8 mouse cellular contexts compared by ENCODE assay signal in genomic region chr13:24937839-24938166, GRCm38 (mm10). TPM values are rescaled to one million over a fixed set of nuclear protein-coding genes. Genes with fewer than 3 reads are reported as not detected.
DNase-seq lines count a peak whose midpoint lies in the region; ATAC-seq lines count a peak whose summit lies in the region.

No protein-coding gene starts in this region.

- peak overlapping the region; percentile 96 for H3K9ac ChIP-seq in kidney, embryonic 16.5 days (replicated peaks; ENCODE audit: low read length)
- H3K9ac ChIP-seq in midbrain, embryonic 16.5 days (ENCODE audit: low read depth, low read length), result peak overlapping the region; percentile 97

- 12% methylated on average over 12 of the region's 12 CpGs for WGBS in kidney, embryonic 16.5 days
- 12% methylated on average over 12 of the region's 12 CpGs for WGBS in midbrain, embryonic 16.5 days

- peak overlapping the region; percentile 90 for H3K4me3 ChIP-seq in kidney, embryonic 16.5 days (ENCODE audit: low read length)
- H3K4me3 ChIP-seq in midbrain, embryonic 16.5 days (ENCODE audit: low read depth, low read length), result peak overlapping the region; percentile 94

- no peaks in the 10 kb centered on the region for H3K27me3 ChIP-seq in kidney, embryonic 16.5 days (ENCODE audit: insufficient read depth, low read length)
- H3K27me3 ChIP-seq in midbrain, embryonic 16.5 days (ENCODE audit: control insufficient read depth, insufficient read depth, low read depth, low read length), result no peaks in the 10 kb centered on the region

- H3K27ac ChIP-seq in kidney, embryonic 16.5 days (ENCODE audit: low read length), result peak overlapping the region; percentile 71
- H3K27ac ChIP-seq in midbrain, embryonic 16.5 days (ENCODE audit: low read length), result peak overlapping the region; percentile 94

- DNase-seq in kidney, adult 18-20 months, result no peak
- no peak for DNase-seq in urinary bladder, adult 18-20 months (ENCODE audit: low spot score in 2 of 2)
- no peak for DNase-seq in cerebellum, adult 8-10 months
- no peak for DNase-seq in gastrocnemius, postnatal 10 days

- H3K36me3 ChIP-seq in kidney, embryonic 16.5 days (ENCODE audit: insufficient read depth, low read length), result 0 out of 2 replicates have a peak, but pooled peaks cover 4% of the 10 kb centered on the region
- no peaks in the 10 kb centered on the region for H3K36me3 ChIP-seq in midbrain, embryonic 16.5 days (ENCODE audit: control insufficient read depth, insufficient read depth, low read length)

- H3K9me3 ChIP-seq in kidney, embryonic 16.5 days (ENCODE audit: low read length), result no peaks in the 10 kb centered on the region
- no peaks in the 10 kb centered on the region for H3K9me3 ChIP-seq in midbrain, embryonic 16.5 days (replicated peaks; ENCODE audit: control insufficient read depth, low read length, poor library complexity, severe bottlenecking)

- H3K4me2 ChIP-seq in kidney, embryonic 16.5 days (replicated peaks; ENCODE audit: low read depth, low read length), result peak overlapping the region; percentile 83
- peak overlapping the region; percentile 71 for H3K4me2 ChIP-seq in midbrain, embryonic 16.5 days (ENCODE audit: low read length)

- ATAC-seq in kidney, embryonic 16.5 days (ENCODE audit: low FRiP score, low TSS enrichment), result peak; percentile 22; the same call in 1 of the 2 replicates
- 0 out of 2 replicates have a peak, but pooled peaks have one; percentile 10 for ATAC-seq in common myeloid progenitor, adult 5-6 weeks (replicated peaks; ENCODE audit: low read depth, poor library complexity, severe bottlenecking)
- ATAC-seq in inflammation-experienced regulatory T-cells, adult 6 months, result peak; percentile 18
- peak; percentile 39 for ATAC-seq in midbrain, embryonic 16.5 days

- H3K4me1 ChIP-seq in kidney, embryonic 16.5 days (ENCODE audit: insufficient read depth, low read length), result peaks cover 10% of the 10 kb centered on the region
- peaks cover 22% of the 10 kb centered on the region for H3K4me1 ChIP-seq in midbrain, embryonic 16.5 days (ENCODE audit: control insufficient read depth, insufficient read depth, low read length)

RNA-seq across cellular contexts. Expression of gene Aldh5a1, which starts 0.3 kb away (rescaled TPM):
- polyA plus RNA-seq in kidney, embryonic 16.5 days (2015; fragmentation: Nextera tagmentation; extraction: Ambion mirVana), result 8.0 and 8.3 TPM in 2 replicates
- total RNA-seq in common myeloid progenitor, adult 5-6 weeks (2017), result 0.58 and 1.3 TPM in 2 replicates
- under 1 TPM; 0.11 to 0.68 (median 0.57) TPM for polyA plus RNA-seq in inflammation-experienced regulatory T-cells, adult 6 months (2017; shearing (Covaris generic))
- polyA plus RNA-seq in midbrain, embryonic 16.5 days (2015; fragmentation: Nextera tagmentation; extraction: Ambion mirVana), result 12.8 and 14.0 TPM in 2 replicates
- total RNA-seq in gastrocnemius, postnatal 10 days (2021), result 1 to 10 TPM; 3.0 to 3.3 TPM

RNA-seq across cellular contexts. Expression of gene Gpld1, which starts 5.1 kb away (rescaled TPM):
- polyA plus RNA-seq in kidney, embryonic 16.5 days (2015; fragmentation: Nextera tagmentation; extraction: Ambion mirVana), result 0.92 and 1.1 TPM in 2 replicates
- 0.46 and 0.49 TPM in 2 replicates for total RNA-seq in common myeloid progenitor, adult 5-6 weeks (2017)
- 1 to 10 TPM; 1.0 to 3.3 (median 1.9) TPM for polyA plus RNA-seq in inflammation-experienced regulatory T-cells, adult 6 months (2017; shearing (Covaris generic))
- polyA plus RNA-seq in midbrain, embryonic 16.5 days (2015; fragmentation: Nextera tagmentation; extraction: Ambion mirVana), result 2.8 and 3.5 TPM in 2 replicates
- under 1 TPM; 0.40 to 0.54 TPM for total RNA-seq in gastrocnemius, postnatal 10 days (2021)
